Mouse (Mus musculus) leukemia stem cell, adult 10-12 weeks (primary cell): Measurements from ENCODE around the gene Fam207a. TPM values are rescaled to one million over a fixed set of nuclear protein-coding genes. Genes with fewer than 3 reads are reported as not detected.

Experiments used
- polyA plus RNA-seq: library from polyadenylated mRNA; stranded (reverse); fragments of >175 nt; gene quantifications from 2 replicates; pipeline ENCODE4 v1.2.3, GENCODE M21; 2012; ENCODE audit warnings: low replicate concordance

Gene Fam207a
- 53.1 and 149 TPM in 2 replicates for polyA plus RNA-seq

GRCm38 (mm10) chr10:77515385-77516348 lies at the start of gene Fam207a:
Gene Fam207a, minus strand, starts transcription at chr10:77515785.

GRCm38 (mm10) chr10:77530140-77530539 lies 14.6 kb upstream of the Fam207a start, which contains the start of gene Itgb2:
Gene Itgb2, plus strand, starts transcription at chr10:77530252.

Other genes starting within 250 kb of the Fam207a start
- gene Adarb1, start 97.5 kb downstream of the Fam207a start, polyA plus RNA-seq, result 0.32 and 0.81 TPM in 2 replicates
- 3.8 and 15.3 TPM in 2 replicates for gene Itgb2, start 14.5 kb upstream of the Fam207a start, polyA plus RNA-seq
- 22.2 and 37.6 TPM in 2 replicates for gene Pttg1ip, start 65.9 kb upstream of the Fam207a start, polyA plus RNA-seq
- 36.3 and 57.5 TPM in 2 replicates for gene Sumo3, start 90.3 kb upstream of the Fam207a start, polyA plus RNA-seq
- gene Gm49325, start 90.4 kb upstream of the Fam207a start, polyA plus RNA-seq, result not detected in 2 replicates
- 15.4 and 47.2 TPM in 2 replicates for gene Ube2g2, start 106.5 kb upstream of the Fam207a start, polyA plus RNA-seq
- 0.10 and 0.16 TPM in 2 replicates for gene Tspear, start 170.8 kb upstream of the Fam207a start, polyA plus RNA-seq
- not detected in 2 replicates for gene Gm19402, start 175.0 kb upstream of the Fam207a start, polyA plus RNA-seq
- not detected in 2 replicates for gene Gm9508, start 181.4 kb upstream of the Fam207a start, polyA plus RNA-seq
- not detected in 2 replicates for gene Gm10272, start 190.8 kb upstream of the Fam207a start, polyA plus RNA-seq
- not detected in 2 replicates for gene Gm10024, start 195.7 kb upstream of the Fam207a start, polyA plus RNA-seq
- gene Gm10142, start 200.0 kb upstream of the Fam207a start, polyA plus RNA-seq, result not detected in 2 replicates
- gene Krtap12-1, start 204.8 kb upstream of the Fam207a start, polyA plus RNA-seq, result not detected in 2 replicates
- gene Gm10100, start 210.7 kb upstream of the Fam207a start, polyA plus RNA-seq, result not detected in 2 replicates
- 0.22 TPM in 1 of 2 replicates, not detected in the other for gene Gm18596, start 226.9 kb upstream of the Fam207a start, polyA plus RNA-seq
- gene Gm9736, start 235.6 kb upstream of the Fam207a start, polyA plus RNA-seq, result not detected in 2 replicates
- not detected in 2 replicates for gene Gm3233, start 243.9 kb upstream of the Fam207a start, polyA plus RNA-seq